Mouse (Mus musculus) testis, adult 2 months (tissue): ENCODE data around the gene Atn1.

ENCODE experiments used
- CTCF ChIP-seq: fragments of 200-500 bp; IDR thresholded peaks from 2 replicates; pipeline ENCODE4 v1.5.1; 2012; ENCODE audit warnings: low read depth, mild to moderate bottlenecking, inconsistent platforms, low read length, moderate library complexity; ENCODE audit not compliant: control insufficient read depth, insufficient read depth, insufficient replicate concordance
- POLR2A ChIP-seq: fragments of 200-500 bp; IDR thresholded peaks from 2 replicates; pipeline ENCODE4 v1.6.1; 2012; ENCODE audit warnings: low read depth, mild to moderate bottlenecking, inconsistent platforms, low read length, moderate library complexity; ENCODE audit not compliant: control insufficient read depth

DNA sequence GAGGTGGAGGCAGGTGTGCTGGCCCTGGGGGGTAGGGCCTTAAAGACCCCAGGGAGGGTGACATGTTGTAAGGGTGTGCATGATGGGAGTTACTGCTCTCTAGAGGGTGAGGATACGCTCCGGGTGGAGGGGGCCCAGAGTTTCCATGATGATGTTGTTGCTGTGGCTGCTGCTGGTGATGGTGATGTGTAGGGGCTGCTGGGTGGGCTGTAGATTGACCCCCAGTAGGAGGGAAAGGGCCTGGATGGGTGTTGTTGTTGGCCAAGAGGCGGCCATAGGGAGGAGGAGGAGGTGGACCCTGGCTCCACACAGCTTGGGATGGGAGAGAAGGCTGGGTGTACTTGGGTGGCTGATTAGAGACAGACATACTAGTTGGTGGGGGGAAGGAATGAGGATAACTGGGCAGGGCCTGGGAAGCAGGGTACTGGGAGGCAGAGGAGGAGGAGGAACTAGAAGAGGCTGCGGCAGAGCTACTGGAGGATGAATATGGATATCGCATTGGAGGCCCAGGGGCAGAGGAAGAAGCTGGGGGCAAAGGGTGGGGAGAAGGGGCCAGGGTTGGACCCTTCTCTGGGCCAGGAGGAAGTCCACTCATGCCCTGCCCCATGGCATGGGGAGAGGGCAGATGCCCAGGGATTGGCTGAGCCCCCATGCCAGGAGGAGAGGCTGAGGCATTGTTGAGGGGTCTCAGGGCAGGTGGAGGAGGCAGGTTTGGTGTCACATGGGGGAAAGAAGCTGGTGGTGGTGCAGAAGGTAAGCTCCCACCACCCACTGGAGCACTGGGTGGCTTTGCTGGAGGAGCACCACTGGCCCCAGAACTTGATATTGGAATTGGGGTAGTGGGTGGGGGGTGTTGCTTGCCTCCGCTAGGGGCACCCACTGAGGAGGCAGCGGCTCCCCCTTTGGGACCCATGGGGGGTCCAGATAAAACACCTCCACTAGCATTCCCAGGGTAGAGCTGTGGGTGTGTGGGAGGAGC is 9.4 kb downstream of the Atn1 start:
- TF ChIP-seq CTCF (no peak), POLR2A (no peak)
